In genomic region chr1:191963948-191964772, GRCm38 (mm10) we compare ENCODE assay signal across 7 mouse cellular contexts. TPM values are rescaled to one million over a fixed set of nuclear protein-coding genes. Genes with fewer than 3 reads are reported as not detected.
DNase-seq lines count a peak whose midpoint lies in the region; ATAC-seq and TF ChIP-seq lines count a peak whose summit lies in the region.

No protein-coding gene starts in this region.

- TF ChIP-seq CTCF in small intestine, adult 2 months (IDR thresholded peaks at IDR 0.05; ENCODE audit: extremely low read depth, insufficient read length, insufficient replicate concordance, low read depth, low read length) = peak; percentile 86

- H3K9ac ChIP-seq in midbrain, embryonic 12.5 days (replicated peaks) = no peak overlapping the region

- H3K36me3 ChIP-seq in limb, embryonic 10.5 days = no peaks in the 10 kb centered on the region
- no peaks in the 10 kb centered on the region for H3K36me3 ChIP-seq in midbrain, embryonic 12.5 days
- H3K36me3 ChIP-seq in small intestine, adult 2 months (ENCODE audit: control insufficient read depth, insufficient read depth, low read length) = no peaks in the 10 kb centered on the region

- whole genome bisulfite sequencing in limb, embryonic 10.5 days = 20% methylated on average over 8 of the region's 8 CpGs
- WGBS in midbrain, embryonic 12.5 days = 26% methylated on average over 8 of the region's 8 CpGs
- WGBS in small intestine, adult 2 months = 12% methylated on average over 8 of the region's 8 CpGs

- H3K4me3 ChIP-seq in limb, embryonic 10.5 days = no peak overlapping the region
- H3K4me3 ChIP-seq in midbrain, embryonic 12.5 days = no peak overlapping the region
- H3K4me3 ChIP-seq in small intestine, adult 2 months (ENCODE audit: low read depth, low read length) = no peak overlapping the region

- no peak for TF ChIP-seq POLR2A in small intestine, adult 2 months (IDR thresholded peaks at IDR 0.05; ENCODE audit: low read depth, low read length)

- H3K9me3 ChIP-seq in limb, embryonic 10.5 days (replicated peaks) = no peaks in the 10 kb centered on the region
- H3K9me3 ChIP-seq in midbrain, embryonic 12.5 days = no peaks in the 10 kb centered on the region

- H3K27ac ChIP-seq in limb, embryonic 10.5 days = no peak overlapping the region
- no peak overlapping the region for H3K27ac ChIP-seq in midbrain, embryonic 12.5 days (replicated peaks)
- H3K27ac ChIP-seq in small intestine, adult 2 months (ENCODE audit: insufficient read depth, low read depth, low read length) = no peak overlapping the region

- DNase-seq in adrenal gland, adult 8-10 months = peak; percentile 68
- DNase-seq in embryo, embryonic 11.5 days (ENCODE audit: low read depth, low spot score) = peak; percentile 70
- peak; percentile 87 to 94 for DNase-seq in heart, adult 18-20 months
- DNase-seq in kidney, adult 18-20 months = peak; percentile 92
- DNase-seq in limb, embryonic 10.5 days (ENCODE audit: low spot score) = peak; percentile 85

- peaks cover 12% of the 10 kb centered on the region for H3K4me1 ChIP-seq in limb, embryonic 10.5 days
- H3K4me1 ChIP-seq in midbrain, embryonic 12.5 days = no peaks in the 10 kb centered on the region
- no peaks in the 10 kb centered on the region; the same call in 1 of the 2 replicates for H3K4me1 ChIP-seq in small intestine, adult 2 months (ENCODE audit: control insufficient read depth, insufficient read depth, insufficient read length, low read length)

- ATAC-seq in midbrain, embryonic 12.5 days (ENCODE audit: low FRiP score, low read depth) = 0 out of 2 replicates have a peak, but pooled peaks have one; percentile 49

- no peak overlapping the region for H3K4me2 ChIP-seq in midbrain, embryonic 12.5 days (replicated peaks)

- no peaks in the 10 kb centered on the region for H3K27me3 ChIP-seq in limb, embryonic 10.5 days (ENCODE audit: low read depth, poor library complexity, severe bottlenecking)
- no peaks in the 10 kb centered on the region for H3K27me3 ChIP-seq in midbrain, embryonic 12.5 days
- H3K27me3 ChIP-seq in small intestine, adult 2 months (ENCODE audit: control insufficient read depth, insufficient read depth, low read length) = no peaks in the 10 kb centered on the region

RNA-seq across cellular contexts. Expression of gene Rd3, which starts 13.0 kb away (rescaled TPM):
- under 1 TPM in 2 of 4 experiments, not detected in 2; 0.21 to 0.22 TPM for total RNA-seq in adrenal gland, adult 8-10 months (2022)
- total RNA-seq in heart, adult 18-20 months (2021) = under 1 TPM; 0.15 to 0.26 TPM
- 0.06 TPM in 1 of 2 replicates, not detected in the other for polyA plus RNA-seq in limb, embryonic 10.5 days (2016; fragmentation: Nextera tagmentation; extraction: Ambion mirVana)
- 1.8 and 2.1 TPM in 2 replicates for polyA plus RNA-seq in midbrain, embryonic 12.5 days (2016; fragmentation: Nextera tagmentation; extraction: Ambion mirVana)
- 0.10 TPM in 1 of 2 replicates, not detected in the other for polyA plus RNA-seq in small intestine, adult 2 months (2012; rRNA removed)

RNA-seq across cellular contexts. Expression of gene Slc30a1, which starts 57.6 kb away (rescaled TPM):
- 10 to 100 TPM; 20.4 to 26.5 (median 21.1) TPM for total RNA-seq in adrenal gland, adult 8-10 months (2022)
- 10 to 100 TPM; 16.4 to 19.5 TPM for total RNA-seq in heart, adult 18-20 months (2021)
- 1.5 and 2.1 TPM in 2 replicates for polyA plus RNA-seq in limb, embryonic 10.5 days (2016; fragmentation: Nextera tagmentation; extraction: Ambion mirVana)
- polyA plus RNA-seq in midbrain, embryonic 12.5 days (2016; fragmentation: Nextera tagmentation; extraction: Ambion mirVana) = 3.6 and 4.2 TPM in 2 replicates
- 15.3 and 16.5 TPM in 2 replicates for polyA plus RNA-seq in small intestine, adult 2 months (2012; rRNA removed)
